Mouse (Mus musculus) B cell, adult 67 days (primary cell): ENCODE measurements around the gene Gm10762. TPM values are rescaled to one million over a fixed set of nuclear protein-coding genes. Genes with fewer than 3 reads are reported as not detected.

Source experiments
- total RNA-seq, 2 experiments: library from RNA; stranded (reverse); gene quantifications; 4 replicates each; pipeline ENCODE4 v1.2.4; 2023

The Gm10762 gene
- total RNA-seq, result 1 to 10 TPM; 5.5 TPM

DNA sequence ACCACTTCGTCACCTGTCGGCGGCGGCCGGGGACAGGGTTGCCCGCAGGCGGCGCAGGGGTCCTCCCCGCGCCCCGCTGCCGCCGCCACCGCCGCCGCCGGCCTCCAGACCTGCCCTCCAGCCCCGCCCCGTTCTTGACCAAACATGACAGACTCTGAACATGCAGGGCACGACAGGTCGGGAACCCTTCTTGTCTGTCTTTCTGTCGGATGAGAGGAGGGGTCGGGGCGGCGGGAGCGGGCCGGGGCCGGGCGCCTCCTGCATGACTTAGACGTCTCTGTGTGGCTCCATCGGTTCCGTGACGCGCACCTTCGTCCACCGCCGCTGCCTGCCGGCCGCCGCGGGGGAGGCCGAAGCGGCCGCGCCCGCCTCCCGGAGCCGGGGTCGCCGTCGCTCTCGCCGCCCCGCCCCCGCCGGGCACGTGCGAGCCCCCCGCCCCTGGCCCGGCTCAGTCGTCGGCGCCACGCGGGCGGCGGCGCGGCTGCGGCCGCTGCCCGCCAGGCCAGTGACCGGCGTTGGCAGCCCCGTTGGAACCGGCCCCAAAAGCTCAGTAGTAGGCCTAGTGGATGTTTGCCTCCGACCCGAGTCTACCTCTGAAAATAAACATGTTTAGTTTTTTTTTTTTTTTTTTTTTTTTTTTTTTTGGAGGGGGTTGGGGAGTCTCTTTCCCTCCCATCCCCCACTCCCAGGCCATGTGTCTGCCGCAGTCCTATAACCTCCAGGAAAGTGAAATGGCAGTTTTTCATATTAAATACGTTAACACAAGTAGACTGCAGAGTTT is at the start of gene Gm10762:
Gene Gm10762, minus strand, starts transcription at position 65 of the 781 bp plus-strand sequence.

DNA sequence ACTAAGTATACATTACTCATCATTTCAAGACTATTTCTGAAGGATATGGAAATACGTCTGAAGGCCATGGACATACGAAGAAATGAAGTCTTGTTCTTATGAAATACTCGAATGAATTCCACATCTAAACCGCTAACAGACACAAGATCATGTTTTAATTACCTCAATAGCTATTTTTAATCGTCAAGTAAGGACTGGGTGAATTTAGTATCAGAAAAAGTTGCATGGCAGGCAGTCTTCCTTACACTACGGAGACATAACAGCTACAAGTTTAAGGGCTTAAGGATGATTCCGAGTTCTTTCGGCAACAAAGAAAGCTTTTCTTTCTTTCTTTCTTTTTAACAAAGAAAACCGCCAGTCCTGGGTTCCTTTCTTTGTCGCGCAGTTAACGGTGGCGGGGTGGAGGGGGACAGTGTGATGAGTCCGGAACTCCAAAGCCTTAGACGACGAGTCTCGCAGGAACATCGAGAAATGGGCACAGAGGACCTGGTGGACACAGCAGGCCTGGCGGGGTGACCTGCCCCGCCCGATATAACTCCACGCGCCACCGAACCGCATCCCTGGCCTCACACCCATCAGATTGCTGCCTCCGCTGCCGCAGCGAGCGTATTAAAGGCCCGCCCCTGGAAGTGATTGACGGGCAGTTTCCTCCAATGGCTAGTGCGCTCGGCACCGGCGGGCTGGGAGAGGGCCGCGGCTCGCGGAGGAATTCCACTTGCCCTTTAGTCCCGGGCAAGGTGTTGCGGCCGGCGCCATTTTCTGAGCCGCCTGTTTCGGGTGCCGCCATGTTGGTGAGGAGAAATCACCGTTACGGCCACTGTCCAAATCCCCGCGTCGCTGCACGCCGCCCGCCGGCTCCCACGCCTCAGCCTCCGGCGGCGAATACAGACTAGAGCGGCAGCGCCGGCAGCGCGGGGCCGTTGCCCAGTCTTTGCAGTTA is 614 bp downstream of the Gm10762 start, which contains the start of gene Zc3h6:
Gene Zc3h6, plus strand, starts transcription at position 762 of the 940 bp plus-strand sequence.

DNA sequence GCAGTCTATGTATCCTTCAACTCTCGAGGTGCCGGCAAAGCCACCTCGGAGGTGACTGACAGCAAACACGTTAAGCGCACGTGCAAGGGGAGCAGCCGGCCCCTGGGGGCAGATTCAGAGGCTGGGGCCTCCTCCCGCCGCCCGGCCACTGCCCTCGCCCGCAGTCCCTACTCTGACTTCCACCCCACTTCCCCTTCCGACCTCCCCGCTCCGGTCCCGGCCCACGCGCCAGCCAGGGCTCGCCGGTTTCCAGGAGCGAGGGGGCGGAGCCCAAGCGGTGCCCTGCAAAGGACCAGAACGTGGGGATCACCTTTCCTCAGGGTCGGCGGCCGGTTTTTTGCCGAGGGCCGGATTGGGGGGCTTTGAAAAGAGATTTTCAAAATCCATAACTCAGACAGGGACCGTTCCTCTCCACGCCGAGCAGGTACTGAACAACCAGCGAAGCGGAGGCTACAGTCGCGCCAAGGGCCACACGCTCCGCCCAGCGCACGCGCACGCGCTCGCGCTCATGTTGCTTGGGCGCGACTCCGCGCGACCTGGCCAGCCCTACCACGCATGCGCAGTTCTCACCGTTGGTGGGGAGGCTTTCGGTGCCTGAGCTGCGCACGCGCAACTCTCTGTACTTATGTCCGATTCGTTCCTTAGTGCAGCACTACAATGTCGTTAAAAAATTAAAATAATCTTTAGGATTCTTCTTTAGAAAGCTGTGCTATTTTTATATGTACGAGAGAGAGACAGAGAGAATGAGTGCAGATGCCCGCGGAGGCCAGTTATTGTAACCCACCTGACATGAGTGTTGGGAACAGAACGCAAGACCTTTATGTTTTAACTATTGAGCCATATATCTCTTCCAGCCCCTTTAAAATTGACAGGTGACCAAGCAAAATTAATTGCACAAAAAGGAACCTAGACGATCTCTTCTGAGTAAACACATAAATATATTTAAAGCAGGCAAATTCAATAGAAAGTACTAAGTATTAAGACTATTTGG is 23.7 kb downstream of the Gm10762 start, which contains the start of gene Zc3h8:
Gene Zc3h8, minus strand, starts transcription at position 540 of the 991 bp plus-strand sequence.

Other genes with a start within 250 kb of the Gm10762 start
- gene Tmem87b, start 149.6 kb downstream of the Gm10762 start, total RNA-seq, result 10 to 100 TPM; 36.5 to 38.3 TPM
- gene Fbln7, start 104.7 kb downstream of the Gm10762 start, total RNA-seq, result not detected
- 1 to 10 TPM; 4.8 to 5.0 TPM for gene Zc3h8, start 23.6 kb downstream of the Gm10762 start, total RNA-seq
- gene Zc3h6, start 323 bp downstream of the Gm10762 start, total RNA-seq, result 10 to 100 TPM in 1 of 2 experiments, 1 to 10 TPM in 1; 9.0 to 16.2 TPM
- under 1 TPM in 1 of 2 experiments, not detected in 1; 0.17 TPM for gene Vinac1, start 80.4 kb upstream of the Gm10762 start, total RNA-seq
- gene Ttl, start 98.2 kb upstream of the Gm10762 start, total RNA-seq, result 1 to 10 TPM; 5.1 to 5.4 TPM
- gene Polr1b, start 133.3 kb upstream of the Gm10762 start, total RNA-seq, result 10 to 100 TPM; 51.3 to 59.2 TPM
- gene Chchd5, start 162.0 kb upstream of the Gm10762 start, total RNA-seq, result 10 to 100 TPM; 15.3 to 21.6 TPM
- 100 to 1,000 TPM; 164 to 178 TPM for gene Slc20a1, start 231.0 kb upstream of the Gm10762 start, total RNA-seq